Mouse (Mus musculus) brown adipose tissue, adult 24 weeks (tissue): ENCODE results near the gene Ust. TPM values are rescaled to one million over a fixed set of nuclear protein-coding genes. Genes with fewer than 3 reads are reported as not detected.

Experiments
- H3K27ac ChIP-seq: fragments of 200-500 bp; replicated peaks from 2 replicates; pipeline ENCODE4 v1.5.1; 2012; ENCODE audit warnings: low read depth, mild to moderate bottlenecking, low read length
- H3K4me1 ChIP-seq: fragments of 200-500 bp; 2 replicates; pipeline ENCODE4 v1.6.1; 2012; ENCODE audit warnings: low read length, mixed read lengths; ENCODE audit not compliant: control insufficient read depth, insufficient read depth, insufficient read length
- H3K4me3 ChIP-seq: fragments of 200-500 bp; 2 replicates; pipeline ENCODE4 v1.5.1; 2012; ENCODE audit warnings: low read depth, mild to moderate bottlenecking, low read length, moderate library complexity; ENCODE audit not compliant: insufficient read depth
- polyA plus RNA-seq: library from polyadenylated mRNA; stranded (reverse); fragments of >200 nt; gene quantifications from 2 replicates; pipeline ENCODE4 v1.2.4, GENCODE M21; 2012; ENCODE audit not compliant: missing spikeins, insufficient read depth, insufficient read length

The Ust gene
- polyA plus RNA-seq, 1 experiment = 6.3 TPM

DNA sequence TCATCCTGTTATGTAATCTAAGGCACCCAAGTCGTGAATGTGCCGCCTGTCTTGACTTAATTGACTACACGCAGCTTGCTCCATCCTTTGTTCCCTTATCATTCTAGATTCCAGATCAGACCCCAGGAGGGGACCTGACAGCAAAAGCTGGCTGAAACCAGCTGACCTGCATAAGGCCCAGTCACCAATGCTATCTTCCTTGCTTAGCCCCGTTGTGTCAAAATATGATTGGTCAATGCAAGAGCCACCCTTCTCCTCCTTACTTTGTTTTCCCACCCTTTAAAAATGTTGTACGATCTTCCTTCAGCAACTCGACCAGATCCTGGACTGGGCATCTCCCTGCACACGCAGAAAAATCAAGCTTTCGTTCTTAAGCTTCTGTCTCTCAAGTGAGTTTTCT, 40.7 kb downstream of the Ust start:
- no peaks in the 10 kb centered on the region for H3K4me1 ChIP-seq
- H3K27ac ChIP-seq = no peak overlapping the region
- no peak overlapping the region for H3K4me3 ChIP-seq

DNA sequence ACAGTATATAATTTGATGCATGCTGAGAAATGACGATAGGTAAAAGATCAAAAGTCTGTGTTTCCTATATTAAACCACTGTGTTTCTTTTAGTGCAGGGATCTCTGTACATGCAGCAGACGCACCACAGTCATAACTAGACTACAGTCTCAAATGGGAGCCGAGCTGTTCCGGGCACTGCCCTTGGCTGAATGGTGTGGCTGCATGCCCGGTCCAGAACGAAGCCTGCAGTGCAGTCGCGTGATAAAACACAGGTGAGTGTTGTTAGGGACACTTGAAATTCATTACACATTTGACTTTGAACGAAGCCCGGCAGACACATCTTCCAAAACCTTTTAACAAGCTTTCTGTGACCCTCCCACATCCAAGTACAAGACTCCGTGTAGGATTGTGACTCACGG, 46.6 kb downstream of the Ust start:
- H3K4me3 ChIP-seq = no peak overlapping the region
- H3K4me1 ChIP-seq = 0 out of 2 replicates have a peak, but pooled peaks cover 5% of the 10 kb centered on the region
- no peak overlapping the region for H3K27ac ChIP-seq

DNA sequence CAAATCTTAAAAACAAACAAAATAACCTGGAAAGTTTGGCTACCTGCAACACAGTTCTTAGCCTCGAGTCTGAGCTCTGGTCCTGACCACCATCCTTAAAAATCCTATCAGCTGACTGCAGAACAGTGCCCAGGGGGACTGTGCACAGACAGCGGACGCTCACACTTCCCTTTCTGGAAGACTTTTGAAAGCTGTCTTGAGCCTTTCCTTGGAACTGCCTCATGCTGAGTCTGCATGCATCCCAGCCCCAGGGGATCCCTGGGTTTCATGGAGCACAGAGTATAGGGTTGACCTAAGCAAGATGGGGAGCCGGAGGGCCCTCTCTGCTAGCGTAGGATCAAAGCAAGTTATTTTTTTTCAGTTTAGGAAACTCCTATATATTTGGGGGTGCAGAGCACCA, 47.6 kb downstream of the Ust start:
- no peak overlapping the region for H3K4me3 ChIP-seq
- H3K27ac ChIP-seq = no peak overlapping the region
- peaks cover 5% of the 10 kb centered on the region; the same call in 1 of the 2 replicates for H3K4me1 ChIP-seq

DNA sequence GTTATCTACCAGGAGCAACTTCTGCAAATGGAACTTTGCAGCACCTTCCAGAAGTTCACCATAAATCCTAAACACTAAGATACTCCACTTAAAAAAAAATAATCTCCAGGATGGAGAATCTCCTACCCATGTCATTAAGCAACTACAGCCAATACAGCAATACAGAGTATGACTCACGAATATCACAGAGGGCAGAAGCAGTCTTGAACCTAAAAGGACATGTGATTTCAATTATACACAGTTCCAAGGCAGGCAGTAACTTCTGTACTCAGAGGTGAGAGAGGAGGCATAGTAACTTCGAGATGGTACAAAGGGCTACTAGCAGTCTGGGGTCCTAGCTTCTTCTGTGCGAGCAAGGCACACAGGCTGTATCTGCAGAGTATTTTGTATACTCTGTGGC, 49.1 kb downstream of the Ust start:
- H3K27ac ChIP-seq = no peak overlapping the region
- no peak overlapping the region for H3K4me3 ChIP-seq
- H3K4me1 ChIP-seq = peaks cover 5% of the 10 kb centered on the region; the same call in 1 of the 2 replicates

DNA sequence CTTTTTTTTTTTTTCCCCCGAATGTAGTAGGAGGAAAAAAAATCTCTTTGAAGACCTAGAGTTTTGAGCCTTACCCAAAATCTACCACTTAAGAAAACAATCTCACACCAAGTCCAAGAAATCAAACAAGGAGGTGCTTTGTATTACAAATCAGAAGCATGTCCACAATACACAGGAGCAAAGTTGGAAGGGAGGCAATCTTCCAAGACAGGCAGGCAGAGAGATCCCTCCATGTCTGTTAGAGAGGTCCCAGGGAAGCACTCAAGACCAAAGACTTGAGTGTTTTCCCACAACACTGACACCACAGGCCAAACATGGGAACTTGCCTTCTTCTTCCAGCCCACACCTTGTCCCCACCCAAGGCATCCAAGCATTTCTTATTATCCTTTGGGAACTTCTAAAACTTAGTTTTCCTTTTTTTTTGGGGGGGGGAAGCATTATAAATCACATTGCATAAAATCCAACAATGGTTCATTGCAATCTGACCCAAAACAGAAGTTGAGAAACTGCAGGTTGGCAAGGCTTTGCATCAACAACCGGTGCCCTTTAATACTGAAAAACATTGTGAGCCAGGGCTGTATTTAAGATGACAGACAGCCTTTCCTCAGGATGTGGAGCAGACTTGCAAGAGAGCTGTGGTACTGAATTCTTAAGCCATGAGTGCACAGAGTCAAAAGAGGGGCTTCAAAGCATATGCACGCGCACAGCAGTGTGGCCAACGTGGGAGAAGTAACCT, 49.8 kb downstream of the Ust start:
- no peak overlapping the region for H3K27ac ChIP-seq
- H3K4me3 ChIP-seq = no peak overlapping the region
- H3K4me1 ChIP-seq = peaks cover 5% of the 10 kb centered on the region; the same call in 1 of the 2 replicates

DNA sequence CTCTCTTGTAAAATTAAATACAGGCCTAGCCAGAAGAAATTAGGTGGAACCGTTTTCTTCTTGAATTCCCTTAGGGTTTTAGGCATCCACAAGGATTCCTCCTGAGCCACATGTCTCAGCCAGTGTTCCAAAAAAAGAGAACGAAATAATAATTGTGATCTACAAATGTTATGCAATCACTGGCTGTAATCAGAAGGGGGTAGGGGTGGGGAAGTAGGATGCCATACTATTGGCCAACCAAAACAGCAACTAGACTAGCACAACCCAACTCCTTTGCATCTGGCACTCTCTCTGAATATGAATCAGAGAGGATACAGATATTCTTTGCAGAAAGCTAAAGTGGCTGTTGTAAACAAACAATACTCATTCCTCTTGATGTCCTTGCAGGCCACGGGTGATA, 52.7 kb downstream of the Ust start:
- H3K4me1 ChIP-seq = peaks cover 3% of the 10 kb centered on the region; the same call in 1 of the 2 replicates
- no peak overlapping the region for H3K4me3 ChIP-seq
- H3K27ac ChIP-seq = no peak overlapping the region

DNA sequence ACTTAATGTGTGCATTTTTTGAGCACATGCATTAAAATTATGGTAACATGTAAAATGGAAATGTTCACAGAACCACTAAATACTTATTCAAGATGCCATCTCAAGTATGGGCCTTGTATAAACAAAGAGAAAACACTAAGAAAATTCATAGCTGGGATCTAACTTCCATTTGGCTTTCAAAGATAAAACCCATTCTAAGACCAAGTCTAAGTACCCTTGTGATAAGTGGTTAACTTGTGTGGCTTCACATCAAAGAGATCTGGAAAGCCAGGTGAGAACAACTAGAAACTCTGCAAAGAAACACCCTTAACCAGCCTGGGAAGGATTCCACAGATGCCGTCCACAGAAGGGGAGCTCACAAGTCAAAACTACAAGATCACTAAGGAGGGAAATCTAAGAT, 53.4 kb downstream of the Ust start:
- H3K27ac ChIP-seq = no peak overlapping the region
- no peaks in the 10 kb centered on the region; the same call in 1 of the 2 replicates for H3K4me1 ChIP-seq
- H3K4me3 ChIP-seq = no peak overlapping the region

DNA sequence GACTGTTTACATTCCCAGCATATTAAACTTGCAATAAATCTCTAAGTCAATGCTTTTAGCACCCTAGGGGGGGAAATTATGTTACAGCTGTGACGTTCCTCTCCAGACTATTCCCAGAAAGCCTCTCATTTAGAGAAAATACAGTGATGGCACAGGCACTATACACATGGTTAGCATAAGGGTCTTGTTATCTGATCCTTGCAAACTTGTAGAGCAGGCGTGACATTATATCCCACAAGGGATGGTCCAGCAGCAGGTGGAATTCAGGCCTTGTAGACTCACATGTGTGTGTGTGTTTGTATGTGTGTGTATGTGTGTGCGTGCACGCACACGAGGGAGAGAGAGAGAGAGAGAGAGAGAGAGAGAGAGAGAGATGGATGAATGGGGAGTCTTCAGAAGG, 57.3 kb downstream of the Ust start:
- H3K4me3 ChIP-seq = no peak overlapping the region
- no peaks in the 10 kb centered on the region; the same call in 1 of the 2 replicates for H3K4me1 ChIP-seq
- H3K27ac ChIP-seq = no peak overlapping the region

DNA sequence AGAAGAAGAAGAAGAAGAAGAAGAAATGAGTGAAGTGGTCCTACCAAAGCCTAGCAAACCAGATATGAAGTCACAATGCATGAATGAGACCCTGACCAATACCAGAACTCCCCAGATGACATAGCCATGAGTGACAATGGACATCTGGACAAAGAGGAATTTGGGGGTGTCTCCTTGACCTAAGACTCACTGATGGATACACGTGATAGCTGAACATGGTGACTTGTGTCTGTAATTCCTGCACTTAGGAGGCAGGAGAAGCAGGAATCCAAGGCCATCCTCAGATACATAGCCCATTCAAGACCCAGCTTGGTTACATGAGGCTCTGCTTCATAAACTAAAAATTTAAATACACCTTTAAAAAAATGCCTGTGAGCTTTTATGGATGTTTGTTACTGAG, 63.9 kb downstream of the Ust start:
- H3K4me3 ChIP-seq = no peak overlapping the region
- no peaks in the 10 kb centered on the region for H3K4me1 ChIP-seq
- no peak overlapping the region for H3K27ac ChIP-seq

DNA sequence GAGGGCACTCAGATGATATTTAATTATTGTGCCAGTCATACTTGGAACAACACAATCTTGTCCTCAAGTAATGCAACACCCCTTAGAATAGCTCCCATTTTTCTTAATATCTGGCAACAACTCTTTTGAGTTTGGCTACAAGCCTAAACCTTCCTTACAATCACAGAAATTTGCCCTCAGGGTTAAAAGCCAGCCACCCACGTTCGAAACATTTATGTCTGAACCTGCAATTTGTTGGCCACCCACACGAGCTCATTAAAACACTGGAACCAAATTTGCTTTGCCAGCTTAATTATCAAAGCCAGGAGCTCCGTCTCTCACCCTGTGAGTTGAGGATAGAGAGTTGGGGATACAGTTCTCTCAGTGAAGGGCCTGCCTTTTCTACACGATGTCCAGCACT, 70.9 kb downstream of the Ust start:
- no peak overlapping the region for H3K4me3 ChIP-seq
- peak overlapping the region; percentile 63 for H3K27ac ChIP-seq
- H3K4me1 ChIP-seq = no peaks in the 10 kb centered on the region

DNA sequence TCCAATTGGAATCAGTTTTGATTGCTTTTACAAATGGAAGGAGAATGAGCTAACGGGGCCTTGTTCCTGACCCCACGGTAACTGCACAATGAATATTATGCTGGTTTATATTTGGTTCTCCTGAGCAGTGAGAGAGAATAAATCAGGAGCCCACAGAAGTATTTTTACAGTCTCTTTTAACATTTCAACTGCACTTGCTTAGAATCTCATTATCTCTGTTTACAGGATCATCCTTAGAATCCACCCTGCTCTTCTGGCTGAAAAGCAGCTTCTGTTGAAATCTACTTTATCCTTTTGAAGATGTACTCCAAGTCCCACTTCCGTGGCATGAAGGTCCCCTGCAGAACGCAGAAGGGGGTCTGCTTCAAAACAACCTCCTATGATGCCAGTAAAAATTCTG, 71.7 kb downstream of the Ust start:
- Histone ChIP-seq H3K4me3 (no peak overlapping the region), H3K27ac (no peak overlapping the region), H3K4me1 (no peaks in the 10 kb centered on the region)

DNA sequence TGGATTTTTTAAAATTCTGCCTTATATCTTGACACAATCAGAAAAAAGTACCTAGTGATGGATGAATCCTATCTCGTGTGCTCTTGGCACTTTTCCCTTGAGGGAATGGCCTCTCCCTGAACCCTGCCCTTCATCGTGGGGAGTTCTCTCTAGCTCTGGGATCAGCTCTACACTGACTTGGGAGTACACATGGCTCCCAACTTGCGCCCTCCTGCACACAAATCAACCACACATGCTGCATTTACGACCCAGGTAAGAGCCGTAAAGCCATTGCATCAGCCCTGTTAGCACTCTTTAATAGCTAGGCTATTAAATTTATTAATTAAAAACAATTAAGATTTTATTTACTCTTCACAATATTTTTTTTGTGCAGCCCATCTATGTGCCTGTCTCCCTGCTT, 74.6 kb downstream of the Ust start:
- no peaks in the 10 kb centered on the region for H3K4me1 ChIP-seq
- no peak overlapping the region for H3K27ac ChIP-seq
- no peak overlapping the region for H3K4me3 ChIP-seq

DNA sequence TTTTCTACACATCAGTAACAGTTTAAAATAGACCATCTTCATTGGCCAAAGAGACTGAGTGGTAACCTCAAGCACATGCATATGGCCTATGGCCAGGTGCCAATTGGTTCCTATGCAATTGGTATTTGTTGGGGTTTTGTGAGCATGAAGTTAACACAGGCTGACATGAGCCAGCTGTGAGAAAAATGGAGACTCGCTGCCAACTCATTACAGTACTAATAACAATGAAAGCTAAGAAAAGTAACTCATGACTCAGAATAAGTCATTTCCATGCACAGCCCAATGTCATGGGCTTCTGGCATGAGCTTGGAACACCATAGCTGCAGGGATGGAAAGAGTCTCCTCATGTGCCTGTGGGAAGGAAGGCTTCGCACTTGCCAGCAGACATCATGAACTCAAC, 86.8 kb downstream of the Ust start:
- Histone ChIP-seq H3K27ac (no peak overlapping the region), H3K4me1 (no peaks in the 10 kb centered on the region; the same call in 1 of the 2 replicates), H3K4me3 (no peak overlapping the region)

DNA sequence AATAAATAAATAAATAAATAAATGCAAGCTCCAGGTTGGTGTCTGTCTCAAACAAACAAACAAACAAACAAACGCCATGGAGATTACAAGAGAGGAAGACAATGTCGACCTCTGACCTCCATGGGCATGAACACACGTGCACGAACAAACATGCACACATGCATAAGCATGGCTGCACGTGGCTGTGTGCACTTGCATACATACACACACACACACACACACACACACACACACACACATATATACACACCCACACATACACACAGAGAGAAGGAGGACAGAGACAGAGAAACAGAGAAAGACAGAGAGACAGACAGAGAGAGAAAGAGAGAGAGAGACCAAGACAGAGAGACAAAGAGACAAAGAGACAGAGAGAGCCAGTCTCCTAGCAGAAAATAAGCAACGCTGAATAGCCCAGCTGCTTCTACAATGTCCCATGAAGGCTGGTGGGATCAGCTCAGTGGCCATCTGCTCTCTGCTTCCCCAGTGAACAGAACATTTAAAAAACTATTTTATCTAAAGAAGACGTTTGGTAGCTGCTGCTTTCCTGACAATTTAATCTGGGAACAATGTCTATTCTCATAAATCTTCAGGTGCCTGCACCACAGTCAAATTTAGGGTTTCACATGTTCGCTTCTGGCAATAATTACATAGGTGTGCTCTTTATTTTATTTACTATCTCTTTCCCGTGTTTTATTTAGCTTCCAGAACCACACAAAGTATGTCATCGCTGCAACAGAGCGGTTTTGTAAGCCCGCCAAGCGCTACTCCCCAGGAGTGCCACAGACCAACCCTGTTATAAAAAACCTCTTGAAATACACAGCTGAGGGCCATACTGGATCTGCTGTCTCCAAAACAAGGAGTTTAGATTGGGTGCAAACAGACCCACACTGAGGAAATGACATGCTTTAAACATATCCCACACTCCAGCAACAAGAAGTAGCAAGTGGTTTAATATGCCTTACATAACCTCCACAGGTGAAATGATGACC, 89.5 kb downstream of the Ust start:
- Histone ChIP-seq H3K4me1 (no peaks in the 10 kb centered on the region; the same call in 1 of the 2 replicates), H3K27ac (no peak overlapping the region), H3K4me3 (no peak overlapping the region)

DNA sequence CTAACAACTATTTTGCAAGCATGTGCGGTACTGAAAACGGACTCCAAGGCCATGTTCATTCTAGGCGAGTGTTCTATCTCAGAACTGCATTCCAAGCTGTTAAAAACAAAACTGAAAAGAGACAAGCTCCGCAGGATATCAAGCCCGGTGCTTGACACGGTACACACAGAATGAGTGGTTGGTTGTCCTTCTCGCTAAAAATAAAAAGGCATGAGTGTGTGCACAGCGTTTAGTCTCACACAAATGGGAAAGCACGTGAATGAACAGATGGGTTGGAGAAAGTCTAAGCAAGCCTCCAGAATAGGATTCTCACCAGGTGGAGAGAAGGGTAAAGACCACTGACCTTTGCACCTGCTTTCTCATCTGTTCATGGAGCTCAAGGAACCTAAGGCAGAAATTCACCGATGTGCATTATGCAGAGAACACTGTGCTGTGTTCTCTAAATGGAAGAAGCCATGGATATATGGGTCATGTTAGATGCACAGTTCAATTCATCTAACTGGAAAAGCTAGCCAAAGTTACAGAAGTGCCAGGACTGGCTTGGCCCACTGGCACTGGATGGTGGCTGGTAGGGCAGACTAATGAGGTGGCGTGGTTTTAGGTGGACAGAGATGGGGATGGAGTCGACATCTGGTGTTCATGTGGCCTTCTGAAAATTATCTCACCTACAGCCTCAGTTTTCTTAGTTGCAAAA, 90.8 kb downstream of the Ust start:
- Histone ChIP-seq H3K4me3 (no peak overlapping the region), H3K27ac (no peak overlapping the region)

More for the DNA sequence above, 90.8 kb downstream of the Ust start:
- no peaks in the 10 kb centered on the region for H3K4me1 ChIP-seq
